Mouse (Mus musculus): ENCODE results near the gene Srpr.

DNA sequence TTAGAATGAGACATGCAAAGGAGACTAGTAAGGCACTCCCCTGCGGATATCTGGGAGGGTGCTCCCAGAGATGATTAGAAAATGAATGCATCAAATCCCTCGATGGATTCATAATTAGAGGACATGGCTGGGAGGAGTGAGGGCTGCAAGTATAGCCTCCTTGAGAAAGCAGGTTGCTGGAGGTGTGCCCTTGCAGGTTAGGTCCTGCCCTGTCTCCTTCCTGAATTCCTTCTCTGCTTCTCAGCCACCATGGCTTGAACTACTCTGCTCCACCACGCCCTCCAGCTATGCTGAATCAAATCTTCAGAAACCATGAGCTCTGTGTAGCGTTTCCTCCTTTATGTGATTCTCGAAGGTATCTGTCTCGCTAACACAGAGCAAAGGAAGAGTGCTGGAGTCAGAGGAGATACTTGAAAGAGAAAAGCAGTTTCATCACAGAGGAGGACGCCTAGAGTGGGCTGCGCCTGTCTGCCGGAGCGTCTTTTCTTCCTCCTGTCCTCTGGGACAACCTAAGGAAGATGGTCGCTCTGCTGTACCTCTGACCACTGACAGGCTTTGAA lies 6.9 kb upstream of the Srpr start:
- TF ChIP-seq GATA1 (IDR thresholded peaks at IDR 0.05; ENCODE audit: borderline replicate concordance, low read length) (no peak), FLI1 (IDR thresholded peaks at IDR 0.05; ENCODE audit: low read length) (no peak)

Data from megakaryocyte, embryonic 14.5 days (primary cell).